Mouse (Mus musculus): ENCODE data around the gene Tac4.

Tac4 gene

GRCm38 (mm10) chr11:95261178-95261751 lies at the start of gene Tac4:
Gene Tac4 (plus strand): TSS chr11:95261529.
- DNase-seq (ENCODE audit: low read depth, low spot score) = no peak

DNA sequence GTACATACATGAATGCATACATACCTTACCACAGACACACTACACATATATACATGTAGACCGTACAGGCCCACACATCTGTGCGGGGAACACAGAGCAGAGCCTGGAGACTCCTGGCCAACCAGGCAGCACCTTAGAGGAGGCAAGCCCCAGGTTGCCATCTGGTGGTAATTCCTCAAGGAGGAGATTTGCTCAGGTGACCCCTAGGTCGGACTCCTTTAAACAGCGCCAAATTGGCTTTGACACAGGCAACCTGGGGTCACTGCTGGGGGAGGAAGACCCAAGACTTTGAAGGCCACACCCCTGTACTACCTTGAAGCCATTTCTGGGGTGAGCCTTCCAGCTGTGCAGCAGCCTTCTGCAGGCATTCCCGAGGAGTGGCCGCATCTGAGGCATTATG lies 47.7 kb upstream of the Tac4 start:
- DNase-seq (ENCODE audit: low read depth, low spot score) = no peak

DNA sequence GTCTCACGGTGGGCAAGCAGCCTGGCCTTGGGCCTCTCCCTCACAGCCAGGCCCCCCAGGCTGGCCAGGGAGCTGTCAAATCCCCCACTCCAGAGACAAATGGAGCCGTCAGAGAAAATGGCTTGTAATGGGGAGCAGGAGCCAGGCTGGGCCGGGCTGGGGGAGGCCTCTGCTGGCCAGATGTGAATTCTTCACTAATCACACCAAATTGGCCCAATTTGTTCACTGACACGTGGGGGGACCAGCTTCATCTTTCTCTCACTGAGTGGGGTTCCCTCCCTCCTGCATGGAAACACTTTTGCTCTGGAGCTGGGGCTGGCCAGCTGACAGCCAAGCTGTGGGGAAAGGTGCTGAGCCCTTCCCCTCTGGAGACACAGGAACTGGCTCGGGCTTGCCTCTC lies 47.0 kb upstream of the Tac4 start:
- DNase-seq (ENCODE audit: low read depth, low spot score) = no peak

DNA sequence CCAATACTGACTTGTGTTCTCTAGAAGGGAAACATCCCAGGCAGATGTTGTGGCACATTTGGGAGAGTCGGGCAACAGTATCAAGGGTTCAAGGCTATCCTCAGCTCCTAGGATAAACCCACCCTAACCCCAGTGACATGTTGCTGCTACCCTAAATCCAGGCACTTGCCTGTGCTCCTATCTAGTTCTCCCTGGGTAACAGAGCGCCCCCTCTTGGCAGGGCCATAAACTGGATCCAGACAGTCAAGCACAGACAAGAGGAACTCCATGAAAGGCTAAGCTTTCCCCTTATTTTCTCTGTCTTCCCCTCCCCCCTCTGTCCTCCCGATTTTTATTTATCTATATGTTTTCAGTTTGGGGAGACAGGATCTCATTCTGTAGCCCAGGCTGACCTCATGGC lies 45.1 kb upstream of the Tac4 start:
- DNase-seq (ENCODE audit: low read depth, low spot score) = no peak

DNA sequence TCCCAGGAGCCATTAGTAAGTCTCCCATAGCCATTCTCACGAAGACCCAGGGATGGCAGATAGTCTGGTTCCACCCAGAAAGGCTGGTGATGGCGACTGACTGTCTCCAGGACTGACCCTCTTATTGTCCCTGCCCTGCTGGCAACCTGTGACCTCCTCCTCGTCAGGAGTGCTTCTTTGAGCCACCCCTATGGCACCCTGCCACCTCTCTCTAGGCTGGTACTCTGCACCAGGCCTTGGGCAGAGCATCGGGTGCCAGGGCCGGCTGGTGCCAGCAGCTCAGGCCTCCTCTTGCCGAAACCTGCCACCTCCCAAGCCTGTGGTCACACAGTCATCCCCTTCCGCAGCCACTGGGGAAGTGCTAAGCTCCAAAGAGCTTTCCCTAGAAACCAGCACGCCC lies 42.2 kb upstream of the Tac4 start:
- no peak for DNase-seq (ENCODE audit: low read depth, low spot score)

GRCm38 (mm10) chr11:95223473-95223872 lies 37.9 kb upstream of the Tac4 start:
- DNase-seq (ENCODE audit: low read depth, low spot score) = no peak

DNA sequence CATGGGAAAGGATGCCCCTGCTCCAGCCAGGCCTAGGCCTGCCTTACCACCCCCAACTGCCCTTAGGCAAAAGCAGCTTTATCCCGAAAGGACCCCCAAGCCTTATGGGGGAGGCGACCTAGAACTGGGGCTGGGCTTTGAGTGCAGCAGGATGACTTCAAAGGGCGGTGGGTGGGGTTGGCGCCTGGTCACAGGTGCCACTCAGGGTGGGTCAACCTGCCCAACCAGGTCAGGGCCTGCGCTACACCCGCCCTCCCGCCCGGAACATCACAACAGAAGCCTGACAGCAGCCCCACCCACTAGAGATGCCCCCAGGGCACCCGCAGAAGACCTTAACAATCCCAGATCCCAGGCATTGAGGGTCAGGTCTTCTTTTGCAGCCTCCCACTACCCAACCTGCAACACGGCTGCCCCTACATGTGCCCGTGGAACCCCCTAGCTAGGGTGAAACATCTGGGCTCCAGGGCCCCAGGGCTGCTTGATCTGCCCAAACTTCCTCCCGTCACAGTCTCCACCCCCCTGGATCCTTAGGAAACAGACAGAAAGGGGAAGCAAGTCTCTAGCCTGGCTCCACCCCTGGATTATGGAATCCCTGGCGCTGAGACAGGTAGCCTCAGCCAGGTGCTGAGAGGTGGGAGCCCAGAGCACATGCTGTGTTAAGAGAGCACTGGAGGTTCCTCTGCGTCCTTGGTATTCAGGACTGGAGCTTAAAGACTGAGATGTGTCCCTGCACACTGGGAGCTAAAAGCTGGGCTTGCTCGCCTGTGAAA lies 37.0 kb upstream of the Tac4 start:
- no peak for DNase-seq (ENCODE audit: low read depth, low spot score)

DNA sequence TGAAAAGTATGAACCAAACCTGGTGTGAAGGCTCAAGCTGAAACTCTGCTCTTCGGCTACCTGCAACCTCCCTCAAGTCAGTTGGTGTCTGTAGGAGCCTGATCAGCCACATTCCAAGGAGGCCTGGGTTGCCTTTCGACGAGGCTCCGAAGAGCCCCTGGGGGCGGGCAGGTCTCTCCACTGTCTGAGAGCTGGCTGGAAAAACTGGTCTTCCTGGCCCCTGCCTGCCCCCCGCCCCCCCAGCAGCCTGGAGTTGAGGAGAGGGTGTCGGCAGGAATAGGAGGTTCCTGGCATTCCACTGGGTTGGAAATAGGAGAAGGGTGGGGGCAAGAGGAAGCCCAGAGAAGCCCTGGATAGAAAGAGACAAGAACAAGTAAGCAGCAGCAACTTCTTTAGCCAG lies 35.9 kb upstream of the Tac4 start:
- DNase-seq (ENCODE audit: low read depth, low spot score) = no peak

DNA sequence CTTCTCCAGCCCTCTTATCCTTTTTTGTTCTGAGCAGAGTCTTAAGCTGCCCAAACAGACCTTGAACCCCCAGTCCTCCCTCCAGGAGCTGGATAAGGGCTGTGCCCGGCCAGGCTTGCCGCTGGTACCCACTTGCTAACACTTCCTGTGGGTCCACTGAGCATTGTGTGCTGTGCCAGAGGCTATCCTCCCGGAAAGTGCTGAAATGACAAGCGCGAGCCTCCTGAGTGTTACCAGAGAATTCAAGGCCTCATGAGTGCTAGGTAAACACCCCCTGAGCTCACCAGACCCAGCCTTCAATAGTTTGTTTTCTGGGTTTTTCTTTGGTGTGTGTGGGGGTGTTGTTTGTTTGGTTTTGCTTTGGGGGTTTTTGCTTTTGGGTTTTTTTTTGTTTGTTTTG lies 33.9 kb upstream of the Tac4 start:
- DNase-seq (ENCODE audit: low read depth, low spot score) = no peak

GRCm38 (mm10) chr11:95231688-95232328 lies 29.5 kb upstream of the Tac4 start:
- peak; percentile 62 for DNase-seq (ENCODE audit: low read depth, low spot score)

- DNase-seq (ENCODE audit: low read depth, low spot score) = no peak
These were observed 29.0 kb upstream of the Tac4 start for GRCm38 (mm10) chr11:95232329-95232696.

DNA sequence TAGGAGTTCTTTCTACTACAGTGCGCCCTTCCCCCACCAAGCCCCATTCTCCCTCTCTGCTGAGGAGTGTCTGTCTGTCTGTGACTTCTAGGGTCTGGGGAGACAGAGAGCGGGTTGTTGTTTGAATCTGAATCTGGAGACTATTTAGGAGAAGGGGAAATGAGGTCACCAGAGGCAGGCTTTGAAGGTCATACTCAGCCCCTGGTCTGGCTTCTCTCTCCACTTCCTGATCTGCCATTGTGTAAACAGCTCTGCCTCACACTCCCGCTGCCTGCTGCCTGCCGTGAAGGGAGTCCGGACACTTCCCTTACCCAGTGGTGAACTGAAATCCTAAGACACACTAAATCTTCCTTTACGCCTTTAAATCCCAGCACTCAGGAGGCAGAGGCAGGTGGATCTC lies 22.9 kb upstream of the Tac4 start:
- no peak for DNase-seq (ENCODE audit: low read depth, low spot score)

DNA sequence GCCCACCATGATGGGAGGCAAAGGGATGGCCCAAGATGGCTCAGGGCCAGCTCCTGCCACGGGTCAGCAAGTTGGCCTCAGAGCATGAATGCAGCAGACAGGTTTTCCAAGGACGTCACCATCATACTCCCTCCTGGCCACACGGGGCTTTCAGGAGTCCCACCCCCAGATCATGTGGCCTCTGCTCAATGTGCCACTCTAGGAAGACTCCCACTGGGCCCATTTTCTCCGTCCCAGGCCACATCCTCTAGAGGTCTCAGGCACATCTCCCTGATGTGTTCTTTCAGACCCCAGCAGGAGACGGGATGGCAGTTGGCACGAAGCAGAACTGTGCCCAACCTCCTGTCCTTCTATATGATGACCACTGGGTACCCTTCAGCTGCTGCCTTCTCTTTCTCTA lies 18.7 kb upstream of the Tac4 start:
- no peak for DNase-seq (ENCODE audit: low read depth, low spot score)

DNA sequence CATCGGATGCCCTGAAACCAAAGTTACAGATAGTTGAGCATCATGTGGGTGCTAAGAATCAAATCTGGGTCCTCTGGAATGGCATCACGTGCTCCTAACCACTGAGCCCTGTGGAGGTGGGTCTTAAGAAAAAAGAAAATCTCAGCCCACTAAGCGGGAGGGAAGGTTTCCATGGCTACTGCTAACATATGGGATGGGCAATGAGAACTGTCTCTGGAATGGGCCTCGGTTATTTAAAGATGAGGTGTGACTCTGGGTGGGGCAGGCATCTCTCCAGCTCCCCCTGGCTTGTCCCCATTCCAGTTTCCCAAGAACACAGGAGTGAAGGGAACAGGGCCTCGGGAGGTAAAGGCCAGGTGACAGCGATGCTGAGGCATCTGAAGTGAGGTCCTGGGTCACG lies 15.9 kb upstream of the Tac4 start:
- DNase-seq (ENCODE audit: low read depth, low spot score) = no peak

DNA sequence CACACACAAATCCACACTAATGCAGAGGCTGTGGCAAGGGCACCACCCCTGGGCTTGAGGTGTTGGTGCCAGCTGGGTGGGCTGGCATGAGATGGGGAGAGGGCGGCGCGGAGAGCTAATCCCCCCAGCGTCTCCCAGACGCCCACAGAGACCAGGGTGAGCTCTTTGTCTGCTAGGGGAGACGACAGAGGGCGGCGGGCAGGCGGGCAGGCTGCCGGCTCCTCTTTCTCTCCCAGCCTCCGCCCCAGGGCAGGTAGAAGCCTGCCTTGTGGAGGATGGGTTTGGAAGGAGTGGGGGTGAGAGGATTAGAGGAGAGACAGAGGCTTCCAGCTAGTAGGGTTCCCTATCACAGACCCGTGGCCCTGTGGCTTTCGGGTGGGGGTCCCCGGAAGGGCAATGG lies 14.3 kb upstream of the Tac4 start:
- no peak for DNase-seq (ENCODE audit: low read depth, low spot score)

DNA sequence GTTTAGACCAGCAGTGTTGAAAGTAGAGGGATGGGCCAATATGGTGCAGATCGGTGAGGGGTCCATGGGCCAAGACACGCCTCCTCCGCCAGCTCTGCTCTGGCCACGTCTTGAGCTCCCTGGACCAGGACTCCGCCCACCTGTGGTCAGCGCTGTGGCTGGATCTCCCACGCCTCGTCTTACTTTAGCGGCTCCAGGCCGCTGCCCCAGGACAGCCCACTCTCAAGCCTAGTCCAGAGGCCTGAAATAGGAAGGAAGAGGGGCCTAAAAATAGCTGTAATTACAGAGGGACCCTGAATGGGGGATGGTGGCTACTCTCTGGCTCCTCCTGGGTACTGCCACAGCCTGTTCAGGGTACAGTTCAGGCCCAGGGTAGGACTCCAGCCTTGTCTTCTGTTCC lies 11.2 kb upstream of the Tac4 start:
- DNase-seq (ENCODE audit: low read depth, low spot score) = no peak

DNA sequence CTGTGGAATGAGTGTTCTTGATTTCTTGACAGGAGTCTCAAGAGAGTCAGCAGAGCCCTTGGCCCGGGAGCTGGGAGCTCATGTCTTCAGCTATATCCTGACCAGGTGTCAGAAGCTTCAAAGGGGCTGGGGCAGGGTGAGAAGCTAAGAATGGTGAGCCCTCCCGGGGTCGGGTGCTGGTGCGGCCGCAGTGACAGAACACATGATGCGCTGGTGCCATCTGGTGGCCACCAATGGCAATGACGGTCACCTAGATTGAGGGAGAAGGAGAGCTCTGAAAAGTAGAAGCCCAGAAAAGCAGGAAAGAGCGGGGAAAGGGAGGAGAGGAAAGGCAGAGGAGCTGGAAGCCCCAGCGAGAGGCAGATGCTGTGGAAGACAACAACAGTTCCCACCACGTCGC lies 10.0 kb upstream of the Tac4 start:
- DNase-seq (ENCODE audit: low read depth, low spot score) = peak; percentile 78

GRCm38 (mm10) chr11:95252104-95252503 lies 9.2 kb upstream of the Tac4 start:
- DNase-seq (ENCODE audit: low read depth, low spot score) = no peak

GRCm38 (mm10) chr11:95254165-95254564 lies 7.2 kb upstream of the Tac4 start:
- DNase-seq (ENCODE audit: low read depth, low spot score) = no peak

DNA sequence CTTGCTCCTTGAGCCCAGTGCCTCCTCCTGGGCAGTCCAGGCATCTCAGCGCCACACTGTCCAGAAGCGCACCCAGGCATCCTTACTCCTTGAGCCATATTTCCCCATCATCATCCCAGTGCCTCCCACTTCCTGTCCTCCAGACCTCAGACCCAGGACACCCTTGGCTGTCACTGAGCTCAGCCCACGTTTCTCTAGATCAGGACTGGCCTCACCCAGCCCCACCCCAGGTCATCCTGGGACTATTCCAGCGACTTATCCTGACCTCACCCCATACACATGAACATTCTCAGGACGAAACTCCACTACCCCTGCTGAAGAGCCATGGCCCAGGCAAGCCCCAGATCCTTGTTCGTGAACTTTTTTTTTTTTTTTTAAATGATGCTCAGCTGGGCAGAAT lies 5.6 kb upstream of the Tac4 start:
- DNase-seq (ENCODE audit: low read depth, low spot score) = no peak

DNA sequence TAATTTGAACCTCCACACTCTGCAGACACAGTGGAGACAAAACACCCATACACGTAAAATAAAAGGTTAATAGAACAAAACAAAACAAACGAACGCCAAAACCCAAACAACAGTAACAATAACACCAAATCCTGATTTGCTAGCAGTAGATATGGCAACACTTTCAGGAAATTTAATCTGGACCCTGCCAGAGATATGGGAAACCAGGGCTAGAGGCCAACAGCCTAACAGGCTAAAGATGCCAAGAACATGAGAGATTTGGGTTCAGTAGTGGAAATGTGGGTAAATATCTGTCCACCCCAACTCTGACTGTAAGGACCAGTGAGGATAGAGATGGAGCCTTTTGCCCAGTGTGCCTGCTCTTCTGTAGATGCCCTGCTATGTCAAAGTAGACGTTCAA lies 3.4 kb upstream of the Tac4 start:
- DNase-seq (ENCODE audit: low read depth, low spot score) = no peak

- peak; percentile 73 for DNase-seq (ENCODE audit: low read depth, low spot score)
These were observed 2.8 kb upstream of the Tac4 start for GRCm38 (mm10) chr11:95258490-95258889.
